Mouse (Mus musculus) gastrocnemius, adult 2 months (tissue): ENCODE measurements at regions not wholly inside any gene's neighbourhood (a gene's known extent, or its start where the extent isn't known, plus 50 kb on each side); places are given as distances from the start of the nearest gene placed in this dataset.
A peak's percentile ranks its signal among the peaks of the same experiment; 100 is the strongest.

Experiments
- DNase-seq: peaks from one replicate; pipeline ENCODE4 v3.0.0; 2022
- H3K27ac ChIP-seq: fragments of 200-600 bp; 2 replicates; pipeline ENCODE4 v1.8.1; 2022; ENCODE audit warnings: mild to moderate bottlenecking
- H3K4me3 ChIP-seq: fragments of 200-600 bp; 2 replicates; pipeline ENCODE4 v1.8.1; 2022; ENCODE audit warnings: mild to moderate bottlenecking, moderate library complexity
- CTCF ChIP-seq: fragments of 200-600 bp; IDR thresholded peaks from 2 replicates; pipeline ENCODE4 v1.8.1; 2022; ENCODE audit warnings: antibody characterized with exemption, mild to moderate bottlenecking, moderate library complexity
- intact Hi-C: fragments of 180-260 bp; cut with DNase I; formaldehyde crosslinking; loops from one replicate; pipeline ENCODE4 v1.15.1; 2025

DNA sequence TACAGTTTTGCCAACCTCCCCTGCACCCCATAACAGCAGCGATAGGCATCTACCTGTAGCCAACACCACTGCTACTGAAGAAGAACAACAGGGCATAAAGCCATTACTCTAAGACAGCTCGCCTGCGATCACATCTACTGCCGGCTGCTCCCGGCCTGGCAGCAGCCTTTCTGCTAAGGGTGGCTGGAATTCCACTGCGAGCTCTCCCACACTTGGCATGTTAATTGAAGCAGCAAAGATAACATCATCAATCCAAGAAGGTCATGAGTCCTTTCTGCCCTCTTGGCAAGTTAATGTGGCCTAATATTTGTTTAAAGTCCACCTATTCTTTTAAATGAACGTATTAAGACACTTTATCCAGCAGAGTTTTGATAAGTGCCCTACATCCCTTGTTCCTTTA lies 196.1 kb downstream of the Ttc8 start:
- Histone ChIP-seq H3K4me3 (no peak overlapping the region), H3K27ac (no peak overlapping the region)
- TF ChIP-seq CTCF, result no peak
- intact Hi-C loops, result no loop called here
- DNase-seq, result no peak

DNA sequence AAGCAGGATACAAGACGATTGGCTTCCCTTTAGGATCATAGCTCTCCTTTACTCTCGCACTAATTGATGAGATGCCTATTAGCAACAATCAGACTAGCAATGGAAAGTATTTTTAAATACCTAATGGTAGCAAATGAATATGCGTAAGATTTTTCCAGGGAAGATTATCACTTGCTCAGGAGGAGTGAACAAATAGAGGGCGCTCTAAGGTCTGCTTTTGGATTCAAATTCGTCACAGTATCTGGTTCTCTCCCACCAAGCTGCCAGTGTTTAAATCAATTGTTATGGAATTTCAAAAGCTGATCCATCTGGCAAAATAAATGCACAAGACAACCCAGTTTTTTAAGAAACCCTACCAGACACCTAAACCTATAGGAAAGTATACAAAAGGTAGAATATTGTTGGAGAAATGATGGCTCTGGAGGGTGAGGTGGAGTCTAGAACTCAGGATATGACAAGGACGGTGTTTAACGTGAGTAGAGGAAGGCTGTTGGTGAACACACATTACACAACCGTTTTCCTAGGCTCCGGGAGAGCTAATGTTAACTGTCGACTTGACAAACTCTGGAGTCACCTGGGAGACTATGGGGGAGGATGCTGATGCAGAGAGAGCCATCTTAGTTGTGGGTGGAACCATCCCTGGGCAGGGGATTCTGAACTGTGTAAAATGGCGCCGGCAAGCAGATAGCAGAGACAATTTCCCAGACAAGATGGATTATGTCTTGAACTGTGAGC lies 198.2 kb downstream of the Ttc8 start:
- intact Hi-C loops, result no loop called here

DNA sequence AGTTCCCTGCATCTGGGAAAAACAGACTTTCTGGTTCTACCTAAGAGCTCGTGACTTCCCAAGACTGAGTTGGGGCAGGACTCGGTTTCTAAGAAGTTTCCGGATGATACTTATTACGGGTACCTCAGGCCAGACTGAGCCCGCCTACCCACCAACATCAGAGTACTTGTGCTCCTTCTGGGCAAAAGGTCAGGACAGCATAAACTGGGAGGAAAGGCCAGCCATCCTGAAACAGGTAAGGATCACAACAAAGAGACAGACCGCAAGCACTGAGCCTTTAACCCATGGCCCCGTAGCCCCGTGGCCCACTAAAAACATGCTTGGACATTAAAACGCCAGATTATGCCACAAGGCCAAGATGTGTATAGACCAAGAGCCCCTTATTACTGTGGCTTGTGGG lies 199.6 kb downstream of the Ttc8 start:
- H3K4me3 ChIP-seq, result no peak overlapping the region
- no peak for TF ChIP-seq CTCF
- H3K27ac ChIP-seq, result no peak overlapping the region
- DNase-seq, result no peak
- intact Hi-C loops, result loop anchor here (10.0 kb wide), 1 partner anchor 265 kb away; no protein-coding TSS in a partner anchor

More for the DNA sequence above, 198.2 kb downstream of the Ttc8 start:
- no peak for DNase-seq
- TF ChIP-seq CTCF, result peak; percentile 46
- no peak overlapping the region for H3K4me3 ChIP-seq
- H3K27ac ChIP-seq, result no peak overlapping the region

DNA sequence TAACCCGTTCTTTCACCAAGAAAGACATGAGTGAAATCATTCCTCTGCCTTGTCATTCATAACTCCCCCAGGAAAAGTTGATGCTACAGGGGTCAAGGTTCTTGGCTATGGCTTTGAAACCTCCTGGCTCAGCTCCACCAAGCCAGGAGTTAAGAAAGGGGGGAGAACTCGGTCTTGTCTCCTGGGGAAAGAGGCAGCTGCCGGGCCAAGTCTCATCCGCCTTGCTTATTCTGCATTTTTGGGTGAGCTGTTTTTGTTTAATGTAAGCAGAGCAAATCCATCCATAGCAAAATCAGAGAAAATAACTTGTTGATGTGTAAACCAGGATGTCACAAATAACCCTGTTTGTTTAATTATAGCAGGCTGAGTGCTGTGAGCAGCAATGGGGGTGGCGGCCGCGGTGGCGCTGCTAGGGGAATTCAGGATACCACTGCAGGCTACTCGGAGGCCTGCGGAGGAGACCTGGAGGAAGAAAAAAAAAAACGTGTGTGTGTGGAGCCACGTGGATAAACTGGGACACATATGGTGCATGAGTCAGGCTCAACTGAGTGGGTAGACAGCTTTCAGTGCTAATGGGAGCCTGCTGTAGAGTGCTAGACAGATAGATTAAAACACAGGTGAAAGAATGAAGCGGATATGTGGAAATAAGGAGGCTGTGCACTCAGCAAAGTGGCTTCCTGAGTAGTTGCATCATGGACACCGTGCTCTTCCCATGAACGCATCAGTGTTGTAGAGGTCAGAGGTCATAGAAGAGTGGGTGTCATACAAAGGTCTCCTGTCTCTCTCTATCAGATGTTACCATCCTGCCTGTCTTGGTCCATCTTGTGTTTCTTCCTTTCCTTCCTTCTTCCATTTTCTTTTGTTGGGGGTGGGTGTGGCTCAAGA lies 203.5 kb downstream of the Ttc8 start:
- peak; percentile 50 for DNase-seq
- TF ChIP-seq CTCF, result no peak
- Histone ChIP-seq H3K27ac (no peak overlapping the region), H3K4me3 (no peak overlapping the region)
- intact Hi-C loops, result loop anchor here (10.0 kb wide), 1 partner anchor 261 kb away; no protein-coding TSS in a partner anchor

DNA sequence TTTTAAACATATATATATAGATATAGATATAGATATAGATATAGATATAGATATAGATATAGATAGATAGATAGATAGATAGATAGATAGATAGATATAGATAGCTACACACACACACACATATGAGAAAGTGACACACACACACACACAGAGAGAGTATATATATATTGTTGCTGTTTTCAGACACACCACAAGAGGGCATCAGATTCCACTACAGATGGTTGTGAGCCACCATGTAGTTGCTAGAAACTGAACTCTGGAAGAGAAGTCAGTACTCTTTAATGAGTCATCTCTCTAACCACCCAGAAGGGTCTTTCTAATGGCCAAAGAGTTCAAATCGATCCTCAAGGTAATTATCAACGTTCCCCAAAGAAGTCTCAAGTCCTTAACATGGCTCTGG lies 205.8 kb downstream of the Ttc8 start:
- intact Hi-C loops, result loop anchor here (10.0 kb wide), 1 partner anchor 259 kb away; no protein-coding TSS in a partner anchor

More for the DNA sequence above, 205.8 kb downstream of the Ttc8 start:
- no peak overlapping the region for H3K4me3 ChIP-seq
- DNase-seq, result no peak
- TF ChIP-seq CTCF, result peak; percentile 27; the same call in 1 of the 2 replicates
- H3K27ac ChIP-seq, result no peak overlapping the region
